Mouse (Mus musculus) mouse embryonic stem cell (cell line): Measurements from ENCODE around the gene Tysnd1.

Source experiments
- in situ Hi-C, 2 experiments: fragments of 300-500 bp; cut with MboI; formaldehyde crosslinking; loops; 1 replicate in 1 of 2; 3 replicates in 1 of 2; pipeline ENCODE4 v1.14.3; 2019 to 2020; ENCODE audit warnings: low sequenced_read_pairs in 2 of 2, low pct_unique_long_range_greater_than_20kb in 1 of 2, mixed read lengths in 1 of 2; ENCODE audit not compliant: unreplicated experiment in 1 of 2

Gene Tysnd1

GRCm38 (mm10) chr10:61694870-61695670, at the start of gene Tysnd1:
Gene Tysnd1, plus strand, starts transcription at chr10:61695514.
- in situ Hi-C loops = no loop called here

- in situ Hi-C loops = no loop called here
Observed at GRCm38 (mm10) chr10:61646557-61646956, 48.8 kb upstream of the Tysnd1 start.

GRCm38 (mm10) chr10:61647790-61648736, 47.3 kb upstream of the Tysnd1 start, which contains the start of gene Ppa1:
Gene Ppa1, plus strand, starts transcription at chr10:61648552.
- in situ Hi-C loops = no loop called here

- in situ Hi-C loops = no loop called here
Observed at GRCm38 (mm10) chr10:61648737-61649645, 46.3 kb upstream of the Tysnd1 start.

- in situ Hi-C loops = no loop called here
Observed at GRCm38 (mm10) chr10:61654105-61654504, 41.2 kb upstream of the Tysnd1 start.

- in situ Hi-C loops = loop anchor here in 1 of 2 experiments (5.0 kb wide), 1 partner anchor 32 kb away; no protein-coding TSS in a partner anchor
Observed at GRCm38 (mm10) chr10:61654691-61655090, 40.6 kb upstream of the Tysnd1 start.

GRCm38 (mm10) chr10:61655188-61655587, 40.1 kb upstream of the Tysnd1 start:
- in situ Hi-C loops = loop anchor here in 1 of 2 experiments (5.0 kb wide), 1 partner anchor 33 kb away; no protein-coding TSS in a partner anchor

- in situ Hi-C loops = loop anchor here in 1 of 2 experiments (5.0 kb wide), 1 partner anchor 35 kb away; no protein-coding TSS in a partner anchor
Observed at GRCm38 (mm10) chr10:61656928-61657882, 38.1 kb upstream of the Tysnd1 start.

- in situ Hi-C loops = loop anchor here in 1 of 2 experiments (5.0 kb wide), 1 partner anchor 36 kb away; no protein-coding TSS in a partner anchor
Observed at GRCm38 (mm10) chr10:61657985-61658384, 37.3 kb upstream of the Tysnd1 start.

GRCm38 (mm10) chr10:61661887-61662286, 33.4 kb upstream of the Tysnd1 start:
- in situ Hi-C loops = no loop called here

GRCm38 (mm10) chr10:61662391-61662988, 32.8 kb upstream of the Tysnd1 start:
- in situ Hi-C loops = no loop called here

- in situ Hi-C loops = no loop called here
Observed at GRCm38 (mm10) chr10:61665111-61665510, 30.2 kb upstream of the Tysnd1 start.

GRCm38 (mm10) chr10:61665651-61666050, 29.7 kb upstream of the Tysnd1 start:
- in situ Hi-C loops = no loop called here

GRCm38 (mm10) chr10:61669289-61669688, 26.0 kb upstream of the Tysnd1 start:
- in situ Hi-C loops = no loop called here

GRCm38 (mm10) chr10:61669896-61670295, 25.4 kb upstream of the Tysnd1 start:
- in situ Hi-C loops = no loop called here

GRCm38 (mm10) chr10:61670758-61671157, 24.6 kb upstream of the Tysnd1 start:
- in situ Hi-C loops = no loop called here

GRCm38 (mm10) chr10:61675935-61676334, 19.4 kb upstream of the Tysnd1 start:
- in situ Hi-C loops = no loop called here
